Mouse (Mus musculus) heart, postnatal 14 days (tissue): ENCODE measurements at regions not wholly inside any gene's neighbourhood (a gene's known extent, or its start where the extent isn't known, plus 50 kb on each side); places are given as distances from the start of the nearest gene placed in this dataset.

Experiments
- DNase-seq, 2 experiments: peaks; one replicate each; pipeline ENCODE4 v3.0.0; 2021 to 2022
- intact Hi-C: fragments of 180-260 bp; cut with DNase I; formaldehyde crosslinking; loops from one replicate; pipeline ENCODE4 v1.15.1; 2025

DNA sequence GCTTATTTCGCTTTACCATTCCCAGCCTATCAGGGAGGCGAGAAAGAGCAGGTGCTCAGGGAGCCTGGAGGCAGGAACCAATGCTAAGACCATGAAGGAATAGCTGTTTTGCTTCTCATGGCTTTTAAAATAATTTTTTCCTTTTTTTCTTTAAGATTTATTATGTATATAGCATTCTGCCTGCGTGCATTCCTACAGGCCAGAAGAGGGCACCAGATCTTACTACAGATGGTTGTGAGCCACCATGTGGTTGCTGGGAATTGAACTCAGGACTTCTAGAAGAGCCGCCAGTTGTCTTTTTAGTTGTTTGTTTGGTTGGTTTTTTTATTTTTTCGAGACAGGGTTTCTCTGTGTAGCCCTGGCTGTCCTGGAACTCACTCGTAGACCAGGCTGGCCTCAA is 113.6 kb upstream of the Armc2 start:
- no peak for DNase-seq
- intact Hi-C loops: no loop called here

DNA sequence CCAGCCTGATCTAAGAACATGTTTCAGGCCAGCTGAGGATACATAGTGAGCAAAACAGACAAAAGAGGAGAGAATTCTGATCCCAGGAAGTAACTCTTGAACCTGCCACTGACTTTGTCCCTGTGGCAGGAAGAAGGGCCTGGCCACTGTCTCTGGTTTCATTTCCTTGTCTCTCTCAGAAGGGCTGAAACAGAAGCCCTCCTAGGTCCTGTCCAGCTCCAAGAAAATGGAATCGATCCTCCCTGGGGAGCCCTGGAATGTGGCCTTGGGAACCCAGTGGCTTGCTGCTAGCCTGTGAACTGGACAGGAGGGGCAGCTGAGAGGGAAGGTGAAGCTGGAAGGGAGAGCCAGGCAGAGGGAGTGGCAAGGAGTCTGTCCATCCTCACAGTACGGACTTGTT is 113.1 kb upstream of the Armc2 start:
- no peak for DNase-seq
- intact Hi-C loops: no loop called here

DNA sequence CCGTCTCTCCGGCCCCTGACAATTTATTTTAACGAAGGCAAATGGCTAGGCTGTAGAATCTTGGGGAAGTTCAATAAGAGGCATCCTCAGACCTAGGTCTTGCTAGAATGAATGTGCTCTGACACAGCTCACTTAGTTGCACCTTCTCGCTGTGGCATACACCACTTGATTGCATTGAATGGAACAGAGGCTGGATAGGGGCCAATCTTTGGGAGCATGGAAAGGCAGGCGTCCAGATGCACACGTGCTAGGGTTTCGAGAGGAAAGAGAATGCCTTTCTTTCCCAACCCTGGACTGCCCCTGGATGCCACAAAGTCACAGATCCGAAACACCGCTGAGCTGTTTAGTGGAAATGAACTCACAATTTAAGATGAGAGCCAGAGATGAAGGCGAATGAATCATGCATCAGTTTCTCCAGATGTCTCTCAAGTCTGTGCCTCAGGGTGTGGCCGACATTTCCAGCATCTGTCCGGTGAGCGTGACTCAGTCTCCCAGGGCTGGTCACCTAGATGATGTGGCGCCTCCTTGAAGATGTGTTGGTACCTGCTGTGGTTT is 109.7 kb upstream of the Armc2 start:
- no peak for DNase-seq
- intact Hi-C loops: no loop called here

DNA sequence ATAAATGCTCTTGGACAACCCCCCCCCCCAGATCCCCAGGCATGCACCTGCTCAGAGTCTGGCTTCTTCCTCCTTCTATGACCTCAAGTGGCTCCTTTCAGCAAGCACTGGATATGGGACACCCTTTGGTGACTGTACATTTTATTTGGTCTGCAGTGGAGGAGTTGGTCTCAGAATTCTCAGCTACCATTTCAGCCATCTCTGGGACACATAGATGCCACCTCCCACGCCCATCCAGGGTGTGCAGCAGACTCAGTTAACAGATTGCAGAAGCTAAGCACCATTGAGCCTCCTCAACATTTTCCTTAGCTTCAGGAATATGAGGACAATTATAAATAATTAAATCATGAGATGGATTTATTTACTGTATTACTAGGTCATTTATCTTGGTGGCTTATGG is 108.6 kb upstream of the Armc2 start:
- intact Hi-C loops: no loop called here
- DNase-seq: no peak

DNA sequence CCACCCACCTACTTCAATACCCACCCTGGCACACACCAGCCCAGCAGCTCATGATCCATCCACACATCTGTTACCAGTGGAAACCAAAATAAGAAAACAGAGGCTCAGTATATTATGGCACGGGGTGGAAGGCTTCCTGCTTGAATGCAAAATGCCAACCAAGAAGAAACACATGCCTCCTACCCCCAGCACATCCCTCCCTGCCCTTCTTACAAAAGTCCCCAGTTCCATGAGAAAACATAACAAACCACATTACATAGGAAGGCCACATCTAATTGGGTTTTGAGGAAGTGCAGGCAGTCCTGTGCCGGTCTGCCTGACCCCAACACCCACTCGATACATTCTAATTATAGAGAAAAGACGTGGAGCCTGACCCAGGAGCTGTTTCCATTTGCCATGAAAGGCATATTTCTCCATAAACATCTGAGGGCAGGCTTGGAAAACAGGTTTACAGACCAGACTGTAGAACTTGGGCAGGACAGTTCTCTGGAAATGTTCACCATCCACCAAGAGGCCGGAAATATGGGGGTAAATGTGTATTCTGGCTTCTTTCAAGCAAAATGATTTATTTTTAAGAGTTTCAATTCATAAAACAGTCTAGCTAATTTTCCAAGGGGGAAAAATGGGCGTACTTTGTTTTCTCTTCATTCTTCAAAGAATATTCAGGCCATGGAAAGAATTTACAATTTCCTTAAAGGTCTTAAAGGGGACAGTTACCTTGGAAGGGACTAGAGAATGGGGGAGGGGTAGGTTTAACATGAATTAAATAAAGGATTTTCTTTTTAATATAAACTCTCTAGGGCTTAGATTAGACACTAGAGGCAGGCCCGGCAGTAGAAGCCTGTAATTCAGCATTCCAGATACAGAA is 104.8 kb upstream of the Armc2 start:
- intact Hi-C loops: no loop called here
- DNase-seq: no peak

GRCm38 (mm10) chr10:42121984-42122383 is 103.7 kb upstream of the Armc2 start:
- no peak for DNase-seq
- intact Hi-C loops: no loop called here

DNA sequence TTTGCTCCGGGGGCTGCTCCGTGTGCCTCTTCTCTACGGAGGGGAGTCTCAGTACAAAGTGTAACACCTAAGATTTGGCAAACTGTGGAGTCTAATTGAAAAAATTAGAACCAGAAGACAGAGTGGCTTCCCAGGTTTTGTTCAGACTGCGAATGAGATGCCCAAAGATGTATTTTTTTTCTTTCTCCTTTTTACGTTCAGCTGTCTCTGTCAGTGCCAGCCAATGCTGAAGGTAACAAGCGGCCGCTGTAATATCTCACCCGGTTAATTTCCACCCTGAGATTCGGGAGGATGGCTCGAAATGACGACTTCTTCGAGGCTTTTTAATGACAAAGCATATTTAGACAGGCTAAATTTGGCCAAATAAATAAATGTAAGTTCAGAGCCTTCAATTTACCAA is 101.1 kb upstream of the Armc2 start:
- DNase-seq: no peak
- intact Hi-C loops: no loop called here

DNA sequence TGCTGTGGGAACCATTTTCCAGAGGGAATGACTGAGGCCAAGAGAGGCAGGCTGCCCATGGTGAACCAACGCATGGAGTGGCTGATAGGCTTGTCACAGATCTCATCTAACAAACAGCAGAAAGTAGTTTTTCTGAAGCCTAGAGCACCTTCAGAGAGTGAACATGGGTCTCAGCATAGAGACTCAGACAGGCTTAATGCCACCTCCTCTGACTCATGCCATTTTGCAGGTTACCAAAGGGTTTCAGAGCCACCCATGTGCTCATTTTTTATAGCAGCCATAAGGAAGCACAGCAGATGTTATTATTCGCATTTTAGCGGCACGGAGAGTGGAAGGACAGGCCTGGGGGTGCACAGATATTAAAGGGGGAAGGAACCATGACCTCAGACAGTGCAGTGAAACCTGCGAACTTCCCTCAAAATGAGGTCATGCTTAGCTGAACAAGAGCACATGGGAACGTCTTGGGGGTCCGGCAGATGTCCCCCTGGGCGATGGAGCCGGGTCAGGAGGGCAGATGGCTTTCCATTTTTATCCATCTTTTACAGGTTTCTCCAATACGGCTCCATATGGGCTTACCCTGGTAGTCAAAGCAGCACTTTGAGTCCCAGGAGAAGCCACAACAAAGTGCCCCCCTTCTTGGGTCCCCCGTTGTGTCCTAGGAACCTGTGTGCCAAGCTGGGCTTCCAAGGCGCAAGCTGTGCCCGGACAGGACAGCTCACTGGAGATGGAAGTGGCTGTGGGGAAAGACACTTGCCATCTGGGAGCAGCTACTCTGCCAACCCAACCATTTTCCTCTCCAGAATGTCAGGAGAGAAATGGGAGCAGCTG is 100.3 kb upstream of the Armc2 start:
- intact Hi-C loops: no loop called here
- no peak for DNase-seq

- DNase-seq: no peak
- intact Hi-C loops: no loop called here
Observed at GRCm38 (mm10) chr10:42117523-42117922, 99.3 kb upstream of the Armc2 start.

GRCm38 (mm10) chr10:42115920-42116298 is 97.7 kb upstream of the Armc2 start:
- intact Hi-C loops: no loop called here
- no peak for DNase-seq

DNA sequence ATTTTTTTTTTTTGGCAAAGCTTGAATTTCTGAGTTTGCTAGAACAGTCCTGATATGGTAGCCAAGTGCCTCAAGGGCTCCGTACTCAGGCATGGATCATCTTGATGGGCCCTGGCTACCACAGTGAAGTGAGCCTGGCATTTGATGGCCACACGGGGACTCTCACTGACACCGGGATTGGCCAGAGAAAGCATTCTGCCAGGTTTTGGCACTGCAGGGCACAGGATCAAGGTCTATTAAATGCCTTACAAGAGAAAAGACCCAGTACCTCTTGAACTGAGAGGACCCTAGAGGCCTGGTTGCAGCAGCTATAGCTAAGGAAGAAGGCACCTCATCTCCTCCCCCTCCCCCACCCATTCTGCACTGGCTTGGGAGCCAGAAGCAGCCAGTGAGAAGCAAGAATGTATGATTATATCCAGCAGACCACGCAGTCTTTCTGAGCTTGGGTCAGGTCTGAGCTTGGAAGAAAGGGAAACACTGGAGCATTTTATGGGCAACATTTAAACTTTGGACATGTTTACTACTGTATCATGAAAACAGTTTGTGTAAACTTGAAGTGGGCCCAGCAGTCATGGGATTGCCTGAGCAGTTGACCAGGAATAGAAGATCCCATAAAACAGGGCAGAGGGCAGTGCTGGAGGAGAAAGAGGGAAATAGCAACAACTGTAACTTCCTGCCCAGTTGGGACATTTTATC is 97.1 kb upstream of the Armc2 start:
- intact Hi-C loops: no loop called here

DNA sequence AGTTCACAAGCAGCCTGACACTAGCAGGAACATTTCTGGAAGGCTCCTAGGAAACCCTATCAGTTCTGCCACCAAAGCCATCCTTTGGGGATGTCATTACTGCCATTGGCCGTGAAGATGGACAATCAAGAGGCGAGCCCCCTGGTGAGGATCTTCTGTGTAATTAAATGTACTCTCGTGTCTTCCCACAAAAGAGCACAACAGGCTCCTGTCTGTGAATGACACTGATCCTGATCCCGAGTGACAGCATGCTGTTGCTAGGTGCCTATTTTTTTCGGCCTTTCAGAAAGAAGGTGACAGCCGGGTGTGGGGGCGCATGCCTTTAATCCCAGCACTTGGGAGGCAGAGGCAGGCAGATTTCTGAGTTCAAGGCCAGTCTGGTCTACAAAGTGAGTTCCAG is 92.5 kb upstream of the Armc2 start:
- DNase-seq: no peak
- intact Hi-C loops: no loop called here

More for the DNA sequence above, 97.1 kb upstream of the Armc2 start:
- no peak for DNase-seq

- intact Hi-C loops: no loop called here
- DNase-seq: no peak
Observed at GRCm38 (mm10) chr10:42108294-42109014, 90.2 kb upstream of the Armc2 start.

- intact Hi-C loops: no loop called here
- no peak for DNase-seq
Observed at GRCm38 (mm10) chr10:42107437-42108293, 89.4 kb upstream of the Armc2 start.

DNA sequence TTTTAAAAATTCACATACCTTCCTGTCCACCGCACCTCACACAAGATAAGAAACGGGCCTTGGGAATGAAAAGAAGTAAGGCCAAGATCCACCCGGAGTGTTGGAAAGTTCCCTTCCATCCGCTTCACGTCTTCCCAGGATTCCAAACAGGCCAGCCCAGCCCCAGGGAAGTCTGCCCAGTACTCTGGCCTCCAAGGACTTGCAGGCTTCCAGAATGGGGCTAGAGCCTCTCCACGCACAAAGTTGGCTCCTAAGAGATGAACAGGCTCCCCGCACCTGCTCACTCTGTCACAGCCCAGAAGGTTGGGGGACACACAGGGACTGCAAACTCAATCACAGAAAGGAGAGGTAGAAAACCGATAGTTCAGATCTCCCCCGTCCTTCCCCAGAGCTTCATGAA is 88.4 kb upstream of the Armc2 start:
- intact Hi-C loops: no loop called here
- DNase-seq: peak; percentile 51 to 54

GRCm38 (mm10) chr10:42105083-42105482 is 86.8 kb upstream of the Armc2 start:
- no peak for DNase-seq
- intact Hi-C loops: no loop called here

GRCm38 (mm10) chr10:42102320-42102719 is 84.1 kb upstream of the Armc2 start:
- DNase-seq: no peak
- intact Hi-C loops: no loop called here

GRCm38 (mm10) chr10:42101096-42101495 is 82.9 kb upstream of the Armc2 start:
- no peak for DNase-seq
- intact Hi-C loops: no loop called here

DNA sequence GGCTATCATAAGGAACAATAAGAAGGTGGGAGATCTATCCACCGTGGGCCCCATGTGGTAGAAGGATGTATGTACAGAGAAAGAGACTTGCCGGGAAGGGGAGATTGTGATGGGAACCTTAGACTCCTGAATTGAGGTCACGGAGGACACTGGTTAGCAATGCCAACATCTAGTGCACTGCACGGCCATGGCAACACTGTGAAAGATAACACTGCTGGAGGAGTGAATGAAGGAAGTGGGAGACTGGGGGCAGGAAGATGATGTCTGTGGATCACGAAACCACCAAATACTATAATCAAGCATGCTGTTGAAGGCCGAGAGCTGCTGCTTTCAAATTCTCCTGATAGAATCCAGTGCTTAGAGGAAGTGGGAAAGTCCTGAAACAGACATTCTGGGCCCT is 78.7 kb upstream of the Armc2 start:
- DNase-seq: no peak
- intact Hi-C loops: no loop called here
